Mouse (Mus musculus) adrenal gland, adult 2 months (tissue): ENCODE data around the gene 1700001C02Rik. TPM values are rescaled to one million over a fixed set of nuclear protein-coding genes. Genes with fewer than 3 reads are reported as not detected.

Experiments used
- DNase-seq: peaks from one replicate; pipeline ENCODE4 v3.0.0; 2021
- polyA plus RNA-seq: library from polyadenylated mRNA; depleted of rRNA; stranded (reverse); fragments of >200 nt; gene quantifications from 2 replicates; pipeline ENCODE4 v1.2.3, GENCODE M21; 2012; rRNA removed
- total RNA-seq, 2 experiments: library from RNA; stranded (reverse); gene quantifications; 2 replicates each; pipeline ENCODE4 v1.2.3; 2021

Gene 1700001C02Rik
- total and polyA plus RNA-seq, 3 experiments, result not detected

GRCm38 (mm10) chr5:30495288-30495687, 29.4 kb downstream of the 1700001C02Rik start:
- DNase-seq, result no peak

GRCm38 (mm10) chr5:30496821-30497220, 31.0 kb downstream of the 1700001C02Rik start:
- no peak for DNase-seq

GRCm38 (mm10) chr5:30497299-30497698, 31.5 kb downstream of the 1700001C02Rik start:
- no peak for DNase-seq

GRCm38 (mm10) chr5:30513111-30513510, 47.3 kb downstream of the 1700001C02Rik start:
- DNase-seq, result no peak

- DNase-seq, result peak; percentile 82
These were observed 50.5 kb downstream of the 1700001C02Rik start for GRCm38 (mm10) chr5:30516376-30516775.

- peak; percentile 50 for DNase-seq
These were observed 52.3 kb downstream of the 1700001C02Rik start for GRCm38 (mm10) chr5:30518108-30518507.

- no peak for DNase-seq
These were observed 52.7 kb downstream of the 1700001C02Rik start for GRCm38 (mm10) chr5:30518547-30518946.

GRCm38 (mm10) chr5:30519494-30519893, 53.6 kb downstream of the 1700001C02Rik start:
- no peak for DNase-seq

GRCm38 (mm10) chr5:30520214-30520732, 54.4 kb downstream of the 1700001C02Rik start:
- peak; percentile 64 for DNase-seq

GRCm38 (mm10) chr5:30522406-30522805, 56.6 kb downstream of the 1700001C02Rik start:
- no peak for DNase-seq

GRCm38 (mm10) chr5:30523131-30523530, 57.3 kb downstream of the 1700001C02Rik start:
- no peak for DNase-seq

- no peak for DNase-seq
These were observed 58.4 kb downstream of the 1700001C02Rik start for GRCm38 (mm10) chr5:30524213-30524612.

GRCm38 (mm10) chr5:30525920-30526836, 60.3 kb downstream of the 1700001C02Rik start:
- no peak for DNase-seq

GRCm38 (mm10) chr5:30527129-30527528, 61.3 kb downstream of the 1700001C02Rik start:
- no peak for DNase-seq

GRCm38 (mm10) chr5:30528906-30529305, 63.1 kb downstream of the 1700001C02Rik start:
- DNase-seq, result no peak

Other genes starting within 250 kb of the 1700001C02Rik start
- gene Selenoi, start 233.5 kb upstream of the 1700001C02Rik start, total RNA-seq, result 10 to 100 TPM; 21.8 to 25.6 TPM
- 27.0 and 53.8 TPM in 2 replicates for gene Selenoi, start 233.5 kb upstream of the 1700001C02Rik start, polyA plus RNA-seq
- gene Drc1, start 184.7 kb upstream of the 1700001C02Rik start, total RNA-seq, result under 1 TPM; 0.49 to 0.59 TPM
- 0.11 TPM in 1 of 2 replicates, not detected in the other for gene Drc1, start 184.7 kb upstream of the 1700001C02Rik start, polyA plus RNA-seq
- gene Otof, start 4.1 kb upstream of the 1700001C02Rik start, total RNA-seq, result under 1 TPM; 0.06 to 0.10 TPM
- 0.42 and 0.43 TPM in 2 replicates for gene Otof, start 4.1 kb upstream of the 1700001C02Rik start, polyA plus RNA-seq
- 1 to 10 TPM in 1 of 2 experiments, under 1 TPM in 1; 0.92 to 2.4 TPM for gene Cib4, start 79.8 kb downstream of the 1700001C02Rik start, total RNA-seq
- 1.7 and 3.4 TPM in 2 replicates for gene Cib4, start 79.8 kb downstream of the 1700001C02Rik start, polyA plus RNA-seq
- gene Kcnk3, start 122.1 kb downstream of the 1700001C02Rik start, total RNA-seq, result 1,000 to 10,000 TPM; 1,225 to 1,281 TPM
- gene Kcnk3, start 122.1 kb downstream of the 1700001C02Rik start, polyA plus RNA-seq, result 6,176 and 11,313 TPM in 2 replicates
- 10 to 100 TPM; 49.0 to 50.9 TPM for gene Slc35f6, start 181.9 kb downstream of the 1700001C02Rik start, total RNA-seq
- 140 and 145 TPM in 2 replicates for gene Slc35f6, start 181.9 kb downstream of the 1700001C02Rik start, polyA plus RNA-seq
- 1 to 10 TPM; 5.1 to 6.4 TPM for gene Cenpa, start 200.7 kb downstream of the 1700001C02Rik start, total RNA-seq
- 10.9 and 14.5 TPM in 2 replicates for gene Cenpa, start 200.7 kb downstream of the 1700001C02Rik start, polyA plus RNA-seq
- gene Dpysl5, start 245.5 kb downstream of the 1700001C02Rik start, total RNA-seq, result 1 to 10 TPM in 1 of 2 experiments, under 1 TPM in 1; 0.92 to 2.3 TPM
- 0.62 and 0.98 TPM in 2 replicates for gene Dpysl5, start 245.5 kb downstream of the 1700001C02Rik start, polyA plus RNA-seq